Mouse (Mus musculus) liver, adult 2 months (tissue): ENCODE data around the gene Arhgap31. TPM values are rescaled to one million over a fixed set of nuclear protein-coding genes. Genes with fewer than 3 reads are reported as not detected.

Experiments
- DNase-seq: peaks from one replicate; pipeline ENCODE4 v3.0.0-alpha.2; 2011; ENCODE audit warnings: low read depth, low spot score; ENCODE audit errors: extremely low read depth
- H3K27ac ChIP-seq: fragments of 200-500 bp; replicated peaks from 2 replicates; pipeline ENCODE4 v1.5.1; 2012; ENCODE audit warnings: low read depth, mild to moderate bottlenecking, control low read depth, inconsistent platforms, low read length; ENCODE audit not compliant: insufficient read depth
- H3K27me3 ChIP-seq: fragments of 200-500 bp; 2 replicates; pipeline ENCODE4 v1.6.1; 2012; ENCODE audit warnings: mild to moderate bottlenecking, moderate library complexity, low read length, inconsistent platforms; ENCODE audit not compliant: control insufficient read depth, insufficient read depth
- H3K36me3 ChIP-seq: fragments of 200-500 bp; 2 replicates; pipeline ENCODE4 v1.6.1; 2012; ENCODE audit warnings: low read length, inconsistent platforms; ENCODE audit not compliant: control insufficient read depth, insufficient read depth
- H3K4me1 ChIP-seq: fragments of 200-500 bp; 2 replicates; pipeline ENCODE4 v1.6.1; 2011; ENCODE audit warnings: low read length; ENCODE audit not compliant: control insufficient read depth, insufficient read depth
- H3K4me3 ChIP-seq: fragments of 200-500 bp; 2 replicates; pipeline ENCODE4 v1.5.1; 2011; ENCODE audit warnings: low read depth, mild to moderate bottlenecking, control low read depth, low read length, moderate library complexity; ENCODE audit not compliant: insufficient read depth
- H3K79me2 ChIP-seq: fragments of 200-500 bp; 2 replicates; pipeline ENCODE4 v1.6.1; 2012; ENCODE audit warnings: inconsistent platforms, mild to moderate bottlenecking, low read length, moderate library complexity; ENCODE audit not compliant: control insufficient read depth, insufficient read depth
- H3K9ac ChIP-seq: fragments of 200-500 bp; 2 replicates; pipeline ENCODE4 v1.6.1; 2012; ENCODE audit warnings: low read depth, mild to moderate bottlenecking, control low read depth, inconsistent platforms, low read length
- CTCF ChIP-seq: fragments of 200-500 bp; IDR thresholded peaks from 2 replicates; pipeline ENCODE4 v1.5.1; 2011; ENCODE audit warnings: low read depth, low read length, control low read depth
- POLR2A ChIP-seq: fragments of 200-500 bp; IDR thresholded peaks from 2 replicates; pipeline ENCODE4 v1.6.1; 2011; ENCODE audit warnings: low read length, control low read depth; ENCODE audit not compliant: insufficient read depth; ENCODE audit errors: extremely low read depth
- WGBS: fragments of 180-500 bp; shearing (Covaris S2); methylation state at CpG from one replicate; pipeline ENCODE4 v1.1.7; 2018; 5-methylcytosine and 5-hydroxymethylcytosine counted together
- polyA plus RNA-seq: library from polyadenylated mRNA; depleted of rRNA; stranded (reverse); fragments of >200 nt; gene quantifications from 2 replicates; pipeline ENCODE4 v1.2.3, GENCODE M21; 2012
- total RNA-seq: library from RNA; depleted of rRNA; stranded (reverse); fragments of >200 nt; gene quantifications from 2 replicates; pipeline ENCODE4 v1.2.3, GENCODE M21; 2014

The Arhgap31 gene
- total and polyA plus RNA-seq, 2 experiments = 1.4 to 3.0 TPM

DNA sequence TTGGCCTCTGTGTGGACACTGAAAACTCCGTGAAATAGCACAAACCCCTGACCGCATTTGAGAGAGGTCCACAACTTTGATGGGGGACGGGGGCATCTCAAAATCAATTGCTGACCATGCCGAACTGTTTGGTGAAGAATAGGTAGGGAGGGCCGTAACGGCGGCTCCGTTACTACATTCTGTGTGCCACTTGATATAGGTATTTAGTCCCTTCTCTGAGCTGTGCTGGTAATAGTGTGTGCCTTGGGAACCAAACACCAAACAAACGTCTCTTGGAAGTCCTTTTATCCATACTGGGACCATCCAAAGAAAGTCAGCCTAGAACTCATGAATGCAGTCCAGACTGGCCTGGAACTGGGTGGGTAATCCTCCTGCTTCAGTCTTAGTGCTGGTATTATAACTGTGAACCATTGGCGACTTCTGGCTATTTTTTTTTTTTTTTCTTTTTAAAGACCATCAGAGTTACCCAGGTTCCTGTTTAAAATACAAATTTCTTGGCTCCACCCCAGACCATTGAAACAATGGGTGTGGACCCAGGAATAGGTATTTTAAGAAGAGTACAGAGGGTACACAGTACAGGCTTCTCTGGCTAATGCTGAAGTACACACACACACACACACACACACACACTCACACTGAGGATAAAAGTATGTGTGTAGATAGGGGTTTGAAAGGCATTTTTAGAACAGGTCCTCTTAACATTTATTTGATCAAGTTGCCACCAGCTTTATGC, 31.0 kb upstream of the Arhgap31 start:
- no peaks in the 10 kb centered on the region; the same call in 1 of the 2 replicates for H3K27me3 ChIP-seq
- H3K27ac ChIP-seq = no peak overlapping the region
- H3K4me3 ChIP-seq = no peak overlapping the region
- H3K79me2 ChIP-seq = no peaks in the 10 kb centered on the region
- TF ChIP-seq CTCF (no peak), POLR2A (no peak)
- peaks cover 2% of the 10 kb centered on the region; the same call in 1 of the 2 replicates for H3K4me1 ChIP-seq
- 73% methylated on average over 10 of the region's 10 CpGs for WGBS
- H3K9ac ChIP-seq = no peak overlapping the region
- H3K36me3 ChIP-seq = no peaks in the 10 kb centered on the region
- no peak for DNase-seq

GRCm38 (mm10) chr16:38742659-38743131, 29.6 kb upstream of the Arhgap31 start:
- Histone ChIP-seq H3K4me1 (peaks cover 2% of the 10 kb centered on the region; the same call in 1 of the 2 replicates), H3K4me3 (peak overlapping the region; percentile 79), H3K27ac (no peak overlapping the region), H3K79me2 (no peaks in the 10 kb centered on the region), H3K27me3 (no peaks in the 10 kb centered on the region; the same call in 1 of the 2 replicates), H3K9ac (peak overlapping the region; percentile 74), H3K36me3 (no peaks in the 10 kb centered on the region)
- no peak for DNase-seq
- TF ChIP-seq POLR2A = no peak
- TF ChIP-seq CTCF = no peak
- WGBS = under 1% methylated on average over 13 of the region's 13 CpGs

DNA sequence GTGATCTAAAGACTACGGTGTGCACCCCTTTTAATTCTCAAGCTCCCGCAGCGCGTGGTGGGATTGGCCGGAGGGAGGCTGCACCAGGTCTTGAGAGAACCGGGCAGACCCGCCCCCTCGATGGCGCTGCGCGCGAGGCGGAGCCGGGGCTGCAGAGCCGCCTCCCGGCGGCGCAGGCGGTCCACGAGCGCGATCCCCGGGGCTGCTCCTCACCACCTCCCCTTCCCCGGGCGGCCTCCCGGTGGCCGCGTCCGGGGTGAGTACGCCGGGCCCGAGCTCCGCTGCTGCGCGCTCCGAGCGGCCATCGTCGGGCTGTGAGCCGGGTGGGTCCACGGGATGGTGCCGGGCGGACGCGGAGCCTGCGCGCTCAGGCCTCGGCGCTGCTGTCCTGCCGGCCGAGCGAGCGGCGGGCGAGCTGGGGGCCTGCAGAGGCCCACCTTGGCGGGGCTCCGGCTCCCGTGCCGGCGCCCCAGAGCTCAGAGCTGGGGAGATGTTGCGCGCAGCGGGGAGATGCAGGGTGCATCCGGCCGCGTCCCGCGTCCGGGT, 29.1 kb upstream of the Arhgap31 start, which contains the start of gene B4galt4:
Gene B4galt4, plus strand, starts transcription at position 152 of the 546 bp plus-strand sequence.
- peak within 1 kb of the TSS; percentile 74 for H3K9ac ChIP-seq
- H3K27me3 ChIP-seq = no peaks in the 10 kb centered on the region; the same call in 1 of the 2 replicates
- H3K4me1 ChIP-seq = no peaks in the 10 kb centered on the region
- peak within 1 kb of the TSS; percentile 79 for H3K4me3 ChIP-seq
- DNase-seq = no peak
- H3K36me3 ChIP-seq = no peaks in the 10 kb centered on the region
- H3K27ac ChIP-seq = no peak within 1 kb of the TSS
- no peaks in the 10 kb centered on the region for H3K79me2 ChIP-seq
- no peak for TF ChIP-seq POLR2A
- no peak for TF ChIP-seq CTCF
- WGBS = 2% methylated on average over 69 of the region's 69 CpGs

GRCm38 (mm10) chr16:38741204-38741903, 28.3 kb upstream of the Arhgap31 start:
- H3K27me3 ChIP-seq = no peaks in the 10 kb centered on the region; the same call in 1 of the 2 replicates
- no peak overlapping the region for H3K4me3 ChIP-seq
- H3K27ac ChIP-seq = no peak overlapping the region
- 80% methylated on average over 13 of the region's 13 CpGs for WGBS
- TF ChIP-seq POLR2A (no peak), CTCF (no peak)
- no peaks in the 10 kb centered on the region for H3K36me3 ChIP-seq
- H3K4me1 ChIP-seq = no peaks in the 10 kb centered on the region
- no peaks in the 10 kb centered on the region for H3K79me2 ChIP-seq
- H3K9ac ChIP-seq = no peak overlapping the region
- no peak for DNase-seq

DNA sequence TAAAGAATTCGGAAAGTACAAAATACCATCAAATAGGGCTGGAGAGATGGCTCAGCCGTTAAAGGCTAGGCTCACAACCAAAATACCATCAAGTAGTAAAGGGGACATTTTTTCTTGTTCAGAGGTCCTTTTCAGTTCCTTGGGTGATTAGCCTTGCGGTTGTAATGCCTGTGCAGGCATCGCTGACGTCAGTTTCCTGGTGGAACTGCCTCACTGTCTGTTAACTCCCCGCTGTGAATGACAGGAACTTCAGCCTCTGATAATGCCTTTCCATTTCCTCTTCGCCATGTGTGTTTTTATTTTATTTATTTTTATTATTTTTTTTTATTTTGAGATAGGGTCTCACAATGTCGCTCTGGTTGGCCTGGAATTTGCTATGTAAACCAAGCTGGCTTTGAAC, 17.8 kb upstream of the Arhgap31 start:
- H3K36me3 ChIP-seq = no peaks in the 10 kb centered on the region
- WGBS = 47% methylated on average over 8 of the region's 8 CpGs
- no peak overlapping the region for H3K27ac ChIP-seq
- no peak overlapping the region for H3K4me3 ChIP-seq
- H3K9ac ChIP-seq = no peak overlapping the region
- peak; percentile 18 for DNase-seq
- H3K27me3 ChIP-seq = no peaks in the 10 kb centered on the region; the same call in 1 of the 2 replicates
- no peaks in the 10 kb centered on the region for H3K4me1 ChIP-seq
- TF ChIP-seq CTCF (no peak), POLR2A (no peak)
- no peaks in the 10 kb centered on the region for H3K79me2 ChIP-seq
